Mouse (Mus musculus): ENCODE results near the gene Slpi. TPM values are rescaled to one million over a fixed set of nuclear protein-coding genes. Genes with fewer than 3 reads are reported as not detected.

Slpi gene
- polyA plus RNA-seq, 1 experiment from 2014 or later, result 1.00 TPM

GRCm38 (mm10) chr2:164407708-164408107 is 18.8 kb upstream of the Slpi start:
- Histone ChIP-seq H3K9me3 (ENCODE audit: low read length) (no peaks in the 10 kb centered on the region), H3K4me3 (ENCODE audit: low read length) (0 out of 2 replicates have a peak overlapping the region, but pooled peaks have one; percentile 17), H3K27me3 (ENCODE audit: insufficient read depth, low read length) (peaks cover 80% of the 10 kb centered on the region), H3K36me3 (ENCODE audit: insufficient read depth, low read length) (no peaks in the 10 kb centered on the region), H3K27ac (ENCODE audit: low read length) (no peak overlapping the region), H3K9ac (replicated peaks; ENCODE audit: low read length) (no peak overlapping the region), H3K4me2 (replicated peaks; ENCODE audit: low read depth, low read length) (peak overlapping the region; percentile 29; the same call in 1 of the 2 replicates), H3K4me1 (ENCODE audit: insufficient read depth, low read length) (peaks cover 12% of the 10 kb centered on the region)
- under 1% methylated on average over 22 of the region's 22 CpGs for WGBS
- ATAC-seq (ENCODE audit: low FRiP score, low TSS enrichment), result no peak

DNA sequence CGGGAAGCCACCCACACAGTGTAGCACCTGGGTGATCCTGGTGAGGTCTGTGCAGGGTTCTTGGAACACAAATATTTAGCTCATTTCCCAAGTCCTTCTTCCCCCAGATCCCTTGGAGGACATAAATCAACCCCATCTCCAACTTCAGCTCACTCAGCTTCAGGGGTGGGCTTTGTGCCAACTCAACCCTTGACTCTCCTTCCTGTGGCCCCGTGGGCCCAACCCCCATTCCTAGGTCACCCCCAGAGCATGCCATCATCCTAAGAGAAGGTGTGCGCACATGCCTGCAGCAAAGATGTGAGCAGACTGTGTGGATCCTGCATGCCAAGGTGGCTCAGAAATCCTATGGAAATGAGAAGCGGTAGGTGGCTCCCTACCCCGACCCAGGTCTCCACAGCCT is 16.6 kb upstream of the Slpi start:
- Histone ChIP-seq H3K27ac (ENCODE audit: low read length) (no peak overlapping the region), H3K27me3 (ENCODE audit: insufficient read depth, low read length) (peaks cover 96% of the 10 kb centered on the region), H3K9me3 (ENCODE audit: low read length) (no peaks in the 10 kb centered on the region), H3K4me2 (replicated peaks; ENCODE audit: low read depth, low read length) (no peak overlapping the region), H3K4me1 (ENCODE audit: insufficient read depth, low read length) (peaks cover 16% of the 10 kb centered on the region), H3K9ac (replicated peaks; ENCODE audit: low read length) (no peak overlapping the region), H3K36me3 (ENCODE audit: insufficient read depth, low read length) (no peaks in the 10 kb centered on the region), H3K4me3 (ENCODE audit: low read length) (no peak overlapping the region)
- 44% methylated on average over 5 of the region's 5 CpGs for WGBS
- no peak for ATAC-seq (ENCODE audit: low FRiP score, low TSS enrichment)

DNA sequence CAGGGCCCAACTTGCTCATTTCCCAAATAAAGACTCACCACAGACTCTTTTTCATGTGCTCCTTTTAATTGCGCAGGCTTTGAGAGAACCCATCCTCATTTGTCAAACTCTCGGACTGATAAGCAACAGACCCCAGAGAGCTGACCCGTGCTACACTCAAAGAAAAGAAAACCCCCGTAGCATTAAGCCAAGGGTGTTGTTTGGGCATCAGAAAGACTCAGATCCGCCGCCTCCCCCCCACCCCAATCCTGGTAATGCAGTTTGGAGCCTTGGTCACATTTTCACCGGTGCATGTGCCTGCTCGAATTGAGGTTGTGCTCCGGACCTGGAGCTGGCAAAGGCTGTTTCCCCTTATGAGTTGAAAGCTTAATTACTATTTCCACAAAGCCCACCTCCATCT is 16.2 kb upstream of the Slpi start, which contains the start of gene Matn4:
Gene Matn4 (minus strand): TSS at position 101 of the 400 bp plus-strand sequence.
- Histone ChIP-seq H3K4me3 (ENCODE audit: low read length) (peak within 1 kb of the TSS; percentile 39), H3K4me2 (replicated peaks; ENCODE audit: low read depth, low read length) (peak within 1 kb of the TSS; percentile 59), H3K9me3 (ENCODE audit: low read length) (no peaks in the 10 kb centered on the region), H3K36me3 (ENCODE audit: insufficient read depth, low read length) (no peaks in the 10 kb centered on the region), H3K27ac (ENCODE audit: low read length) (no peak within 1 kb of the TSS), H3K9ac (replicated peaks; ENCODE audit: low read length) (peak within 1 kb of the TSS; percentile 33), H3K27me3 (ENCODE audit: insufficient read depth, low read length) (peaks cover 96% of the 10 kb centered on the region), H3K4me1 (ENCODE audit: insufficient read depth, low read length) (peaks cover 17% of the 10 kb centered on the region)
- 10% methylated on average over 9 of the region's 9 CpGs for WGBS
- no peak for ATAC-seq (ENCODE audit: low FRiP score, low TSS enrichment)

DNA sequence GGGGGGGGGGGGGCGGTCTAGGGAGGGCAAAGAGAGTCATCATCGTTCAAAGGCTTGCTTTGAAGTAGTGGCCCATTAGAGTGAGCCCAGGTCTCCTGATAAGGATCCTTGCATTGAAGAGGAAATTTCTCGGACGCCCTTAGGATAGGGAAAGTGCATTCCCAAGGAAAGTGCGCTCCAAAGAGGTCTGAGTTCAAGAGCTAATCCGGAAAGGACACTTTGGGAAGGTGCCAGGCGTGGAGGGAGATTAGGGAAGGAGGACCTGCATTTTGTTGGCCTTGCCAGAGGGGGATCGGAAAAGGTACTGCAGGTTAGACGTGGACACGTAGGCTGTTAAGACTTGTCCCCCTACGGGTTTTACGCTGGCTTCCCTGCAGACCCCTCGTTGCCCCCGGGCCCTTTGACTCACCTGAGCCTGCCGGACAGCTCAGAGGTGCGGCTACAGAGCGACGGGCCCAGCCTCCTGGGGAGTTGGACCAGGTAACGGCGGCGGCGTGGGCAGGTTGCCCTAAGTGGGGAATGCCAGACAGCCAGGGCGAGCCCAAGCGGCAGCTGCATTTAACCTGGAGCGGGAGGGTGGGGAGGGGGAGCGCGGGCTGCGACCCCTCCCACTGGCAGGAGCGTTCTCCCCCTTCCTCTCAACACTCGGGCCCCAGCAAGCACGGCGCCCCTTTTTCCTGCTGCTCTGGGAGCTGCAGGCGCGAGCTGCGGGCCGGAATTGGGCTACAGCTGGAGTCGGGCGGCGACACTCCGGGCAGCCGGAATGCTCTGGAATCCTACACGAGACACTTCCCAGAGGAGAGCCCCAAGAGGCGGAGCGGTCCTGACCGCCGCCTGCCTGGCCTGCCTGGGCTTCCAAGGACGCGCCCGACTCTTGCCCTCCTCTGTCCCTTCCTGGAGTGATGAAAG is 15.4 kb upstream of the Slpi start:
- Histone ChIP-seq H3K27me3 (ENCODE audit: insufficient read depth, low read length) (peaks cover 96% of the 10 kb centered on the region), H3K36me3 (ENCODE audit: insufficient read depth, low read length) (no peaks in the 10 kb centered on the region), H3K9ac (replicated peaks; ENCODE audit: low read length) (peak overlapping the region; percentile 33), H3K9me3 (ENCODE audit: low read length) (no peaks in the 10 kb centered on the region), H3K4me1 (ENCODE audit: insufficient read depth, low read length) (peaks cover 17% of the 10 kb centered on the region), H3K27ac (ENCODE audit: low read length) (no peak overlapping the region), H3K4me2 (replicated peaks; ENCODE audit: low read depth, low read length) (peak overlapping the region; percentile 59), H3K4me3 (ENCODE audit: low read length) (peak overlapping the region; percentile 39)
- no peak for ATAC-seq (ENCODE audit: low FRiP score, low TSS enrichment)
- 1% methylated on average over 41 of the region's 49 CpGs for WGBS

DNA sequence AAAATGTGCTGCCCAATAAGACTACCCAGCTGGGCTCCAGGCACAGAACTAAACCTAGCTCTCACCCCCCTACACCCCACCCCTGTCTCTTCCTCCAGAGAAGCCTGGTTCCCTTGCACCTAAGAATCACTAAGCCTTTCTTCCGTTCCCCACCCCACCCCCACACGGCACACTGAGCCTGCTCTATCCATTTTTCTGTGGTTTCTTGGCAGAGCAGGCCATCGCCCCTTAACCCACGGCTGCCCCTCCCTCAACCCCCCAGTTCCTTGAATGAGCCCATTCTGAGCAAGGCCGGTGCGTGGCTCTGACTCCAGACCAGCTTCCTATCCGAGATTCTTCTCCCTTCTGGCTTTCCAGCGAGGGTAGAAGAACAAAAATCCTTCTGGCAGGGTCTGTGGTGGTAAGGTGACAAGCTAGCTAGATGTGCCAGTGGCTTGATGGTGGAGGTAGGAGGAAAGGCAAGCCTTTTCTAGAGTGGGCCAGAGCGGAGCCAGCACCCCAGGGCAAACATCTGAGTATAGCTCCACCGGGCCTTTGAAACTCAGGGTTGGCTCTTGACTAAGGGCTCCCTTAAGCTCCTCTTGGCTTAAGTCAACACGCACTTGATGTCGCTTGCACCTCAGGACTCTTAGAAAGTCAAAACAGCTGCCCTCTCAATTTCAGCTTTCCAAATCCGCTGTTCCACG is 14.6 kb upstream of the Slpi start:
- no peaks in the 10 kb centered on the region for H3K36me3 ChIP-seq (ENCODE audit: insufficient read depth, low read length)
- no peak overlapping the region for H3K4me2 ChIP-seq (replicated peaks; ENCODE audit: low read depth, low read length)
- H3K27ac ChIP-seq (ENCODE audit: low read length), result no peak overlapping the region
- peaks cover 94% of the 10 kb centered on the region for H3K27me3 ChIP-seq (ENCODE audit: insufficient read depth, low read length)
- no peak overlapping the region for H3K4me3 ChIP-seq (ENCODE audit: low read length)
- 17% methylated on average over 14 of the region's 14 CpGs for WGBS
- H3K9me3 ChIP-seq (ENCODE audit: low read length), result no peaks in the 10 kb centered on the region
- H3K4me1 ChIP-seq (ENCODE audit: insufficient read depth, low read length), result peaks cover 17% of the 10 kb centered on the region
- H3K9ac ChIP-seq (replicated peaks; ENCODE audit: low read length), result no peak overlapping the region
- no peak for ATAC-seq (ENCODE audit: low FRiP score, low TSS enrichment)

GRCm38 (mm10) chr2:164402906-164403305 is 14.0 kb upstream of the Slpi start, which contains the start of gene Rbpjl:
Gene Rbpjl, plus strand, starts transcription at chr2:164403141.
- Histone ChIP-seq H3K4me3 (ENCODE audit: low read length) (no peak within 1 kb of the TSS), H3K36me3 (ENCODE audit: insufficient read depth, low read length) (no peaks in the 10 kb centered on the region), H3K4me1 (ENCODE audit: insufficient read depth, low read length) (peaks cover 17% of the 10 kb centered on the region), H3K27ac (ENCODE audit: low read length) (no peak within 1 kb of the TSS), H3K4me2 (replicated peaks; ENCODE audit: low read depth, low read length) (no peak within 1 kb of the TSS; the same call in 1 of the 2 replicates), H3K27me3 (ENCODE audit: insufficient read depth, low read length) (peaks cover 88% of the 10 kb centered on the region), H3K9ac (replicated peaks; ENCODE audit: low read length) (no peak within 1 kb of the TSS), H3K9me3 (ENCODE audit: low read length) (no peaks in the 10 kb centered on the region)
- ATAC-seq (ENCODE audit: low FRiP score, low TSS enrichment), result peak; percentile 52
- 4% methylated on average over 17 of the region's 17 CpGs for WGBS

DNA sequence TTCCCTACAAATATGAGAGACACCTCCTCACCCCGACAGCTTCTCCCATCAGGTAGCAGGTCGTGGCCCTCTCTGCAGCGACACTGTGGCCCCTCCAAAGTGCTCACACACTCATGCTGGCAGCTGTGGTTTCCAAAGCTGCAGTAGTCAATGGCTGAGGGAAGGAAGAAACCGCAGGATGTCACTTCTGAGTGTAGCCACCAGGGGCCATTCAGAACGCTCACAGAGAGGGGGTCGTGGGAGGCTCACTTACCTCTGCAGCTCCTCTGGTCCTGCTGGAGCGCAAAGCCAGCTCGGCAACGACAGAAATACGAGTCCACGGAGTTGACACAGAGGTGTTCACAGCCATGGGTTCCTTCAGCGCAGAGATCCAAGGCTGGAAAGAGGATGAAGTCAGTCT is 8.0 kb upstream of the Slpi start:
- no peak overlapping the region for H3K4me2 ChIP-seq (replicated peaks; ENCODE audit: low read depth, low read length)
- peaks cover 33% of the 10 kb centered on the region for H3K27me3 ChIP-seq (ENCODE audit: insufficient read depth, low read length)
- no peak overlapping the region for H3K9ac ChIP-seq (replicated peaks; ENCODE audit: low read length)
- H3K4me3 ChIP-seq (ENCODE audit: low read length), result no peak overlapping the region
- 71% methylated on average over 12 of the region's 12 CpGs for WGBS
- H3K9me3 ChIP-seq (ENCODE audit: low read length), result 0 out of 2 replicates have a peak, but pooled peaks cover 3% of the 10 kb centered on the region
- H3K4me1 ChIP-seq (ENCODE audit: insufficient read depth, low read length), result peaks cover 5% of the 10 kb centered on the region
- H3K27ac ChIP-seq (ENCODE audit: low read length), result no peak overlapping the region
- no peaks in the 10 kb centered on the region for H3K36me3 ChIP-seq (ENCODE audit: insufficient read depth, low read length)
- no peak for ATAC-seq (ENCODE audit: low FRiP score, low TSS enrichment)

GRCm38 (mm10) chr2:164396076-164396475 is 7.2 kb upstream of the Slpi start:
- Histone ChIP-seq H3K4me3 (ENCODE audit: low read length) (no peak overlapping the region), H3K9ac (replicated peaks; ENCODE audit: low read length) (no peak overlapping the region), H3K4me1 (ENCODE audit: insufficient read depth, low read length) (peaks cover 5% of the 10 kb centered on the region), H3K9me3 (ENCODE audit: low read length) (0 out of 2 replicates have a peak, but pooled peaks cover 3% of the 10 kb centered on the region), H3K36me3 (ENCODE audit: insufficient read depth, low read length) (no peaks in the 10 kb centered on the region), H3K27me3 (ENCODE audit: insufficient read depth, low read length) (peaks cover 24% of the 10 kb centered on the region), H3K27ac (ENCODE audit: low read length) (no peak overlapping the region), H3K4me2 (replicated peaks; ENCODE audit: low read depth, low read length) (no peak overlapping the region)
- WGBS, result 92% methylated on average over 7 of the region's 7 CpGs
- ATAC-seq (ENCODE audit: low FRiP score, low TSS enrichment), result no peak

GRCm38 (mm10) chr2:164393126-164393525 is 4.2 kb upstream of the Slpi start:
- Histone ChIP-seq H3K36me3 (ENCODE audit: insufficient read depth, low read length) (no peaks in the 10 kb centered on the region), H3K4me3 (ENCODE audit: low read length) (no peak overlapping the region), H3K9ac (replicated peaks; ENCODE audit: low read length) (no peak overlapping the region), H3K4me1 (ENCODE audit: insufficient read depth, low read length) (peaks cover 6% of the 10 kb centered on the region; the same call in 1 of the 2 replicates), H3K27me3 (ENCODE audit: insufficient read depth, low read length) (peaks cover 16% of the 10 kb centered on the region), H3K9me3 (ENCODE audit: low read length) (0 out of 2 replicates have a peak, but pooled peaks cover 3% of the 10 kb centered on the region), H3K4me2 (replicated peaks; ENCODE audit: low read depth, low read length) (no peak overlapping the region), H3K27ac (ENCODE audit: low read length) (no peak overlapping the region)
- no peak for ATAC-seq (ENCODE audit: low FRiP score, low TSS enrichment)
- WGBS, result 71% methylated on average over 29 of the region's 29 CpGs

Measured in kidney, embryonic 16.5 days (tissue).